Mouse (Mus musculus) kidney, adult 18-20 months (tissue): Measurements from ENCODE around the gene Tnxb.

ENCODE experiments used
- DNase-seq: peaks from one replicate; pipeline ENCODE4 v3.0.0; 2021

Tnxb gene

DNA sequence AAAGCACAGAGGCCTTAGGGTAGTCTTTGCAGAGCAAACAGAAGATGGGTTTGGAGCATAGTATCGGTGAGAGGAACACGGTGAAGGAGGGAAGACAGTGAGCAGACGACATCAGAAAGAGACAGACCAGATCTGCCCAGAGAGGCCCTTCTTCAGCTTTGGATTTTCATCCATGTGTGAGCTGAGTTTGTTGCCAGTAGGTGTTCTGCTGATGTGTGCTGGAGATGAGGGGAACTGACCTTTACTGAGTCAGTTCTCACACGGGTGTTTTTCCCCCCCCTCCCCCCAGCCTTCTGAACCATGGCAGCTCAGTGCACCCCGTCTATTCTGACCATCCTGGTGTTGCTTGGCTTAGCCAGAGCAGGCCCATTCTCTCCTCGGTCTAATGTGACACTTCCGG lies at the start of gene Tnxb:
Tnxb (plus strand) TSS at position 301 of the 400 bp plus-strand sequence.
- DNase-seq, result no peak

DNA sequence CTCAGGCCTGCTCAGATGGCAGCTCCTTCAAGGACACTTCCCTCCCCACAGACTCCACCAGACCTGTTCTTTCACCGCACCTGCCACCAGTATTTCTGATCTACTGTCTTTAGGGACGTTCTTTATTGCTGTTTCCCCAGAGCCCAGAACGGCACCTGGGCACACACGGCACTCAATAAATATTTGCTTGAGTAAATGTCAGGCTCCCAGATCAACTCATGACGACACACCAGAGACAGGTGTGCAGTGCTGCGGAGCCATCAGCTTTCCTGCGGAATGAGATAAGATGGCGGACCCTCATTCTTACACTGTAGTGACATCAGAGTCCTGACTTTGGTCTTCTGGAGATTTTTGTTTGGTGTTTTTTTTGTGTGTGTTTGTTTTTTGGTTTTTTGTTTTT lies 49.3 kb upstream of the Tnxb start:
- DNase-seq, result no peak

DNA sequence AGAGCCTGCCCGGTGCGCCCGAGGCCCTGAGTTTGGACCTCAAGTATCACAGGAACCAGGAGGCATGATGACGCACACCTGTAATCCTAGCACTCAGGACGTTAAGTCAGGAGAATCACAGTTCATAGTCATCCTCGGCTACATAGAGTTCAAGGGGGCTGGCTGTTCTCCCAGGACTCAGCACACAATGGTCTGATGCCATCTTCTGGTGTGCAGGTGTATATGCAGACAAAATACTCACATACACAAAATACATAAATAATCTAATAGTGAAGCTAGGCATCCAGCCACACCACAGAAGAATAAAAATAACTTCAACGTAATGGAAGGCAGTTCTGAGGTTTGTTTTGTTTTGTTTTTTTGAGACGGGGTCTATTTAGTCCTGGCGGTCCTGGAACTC lies 47.2 kb upstream of the Tnxb start:
- no peak for DNase-seq

DNA sequence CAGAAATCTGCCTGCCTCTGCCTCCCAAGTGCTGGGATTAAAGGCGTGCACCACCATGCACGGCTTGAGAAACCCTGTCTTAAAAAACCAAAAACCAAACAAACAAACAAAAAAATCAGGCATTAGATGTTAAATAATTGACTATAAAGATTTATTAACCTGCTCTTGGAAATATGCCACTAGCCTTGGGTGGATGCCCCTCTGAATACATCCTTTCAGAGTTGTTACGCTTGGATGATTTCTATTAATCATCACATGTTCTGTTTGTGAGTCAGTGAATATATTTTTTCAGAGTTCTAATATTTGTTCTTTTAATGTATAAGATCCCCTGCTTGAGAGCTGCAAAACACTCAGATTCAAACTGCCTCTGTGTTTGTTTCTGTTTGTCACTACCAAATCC lies 45.4 kb upstream of the Tnxb start:
- no peak for DNase-seq

DNA sequence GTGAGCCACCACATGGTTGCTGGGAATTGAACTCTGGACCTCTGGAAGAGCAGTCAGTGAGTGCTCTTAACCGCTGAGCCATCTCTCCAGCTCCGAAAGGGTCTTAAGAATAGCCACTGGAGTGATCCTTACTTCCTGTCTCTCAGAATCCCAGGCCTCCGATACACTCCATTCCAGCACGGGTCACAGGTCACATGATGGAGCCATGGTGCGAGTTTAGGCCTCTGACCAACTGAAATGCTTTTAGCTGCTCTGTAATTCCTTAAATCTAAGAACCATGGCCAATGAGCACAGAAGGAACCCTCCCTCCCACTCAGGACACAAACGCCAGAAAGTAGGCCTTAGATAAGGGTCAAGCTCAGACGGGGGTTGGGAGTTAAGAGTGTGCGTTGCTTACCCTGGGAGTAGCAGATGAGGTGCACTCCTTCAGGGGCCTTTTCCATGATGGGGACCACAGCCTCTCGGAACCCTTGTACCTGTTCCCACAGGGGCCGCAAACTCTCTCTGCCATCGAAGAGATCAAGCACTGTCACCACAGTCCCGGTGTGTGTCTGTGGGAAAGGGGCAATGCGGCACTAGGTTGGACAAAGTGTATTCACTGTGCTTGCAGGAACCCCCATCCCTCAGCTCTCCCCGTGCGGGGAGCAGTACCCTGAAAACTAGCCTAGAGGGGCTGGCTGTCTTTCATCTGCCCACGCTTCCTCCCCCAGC lies 44.1 kb upstream of the Tnxb start:
- DNase-seq, result no peak

DNA sequence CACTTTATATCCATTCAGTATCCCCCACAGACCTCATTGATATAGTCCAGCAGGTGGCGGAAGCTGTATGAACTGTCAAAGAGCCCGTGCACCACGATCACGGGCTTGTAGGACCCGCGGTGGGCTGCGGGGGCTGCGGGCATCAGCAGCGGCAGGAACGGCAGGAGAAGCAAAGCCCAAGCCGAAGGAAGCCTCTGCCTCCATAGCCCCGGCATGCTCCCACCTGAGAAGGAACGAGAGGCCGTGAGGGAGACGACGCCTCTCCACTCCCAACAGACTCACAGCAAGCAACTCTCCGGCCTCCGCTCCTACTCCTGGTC lies 43.6 kb upstream of the Tnxb start:
- no peak for DNase-seq

DNA sequence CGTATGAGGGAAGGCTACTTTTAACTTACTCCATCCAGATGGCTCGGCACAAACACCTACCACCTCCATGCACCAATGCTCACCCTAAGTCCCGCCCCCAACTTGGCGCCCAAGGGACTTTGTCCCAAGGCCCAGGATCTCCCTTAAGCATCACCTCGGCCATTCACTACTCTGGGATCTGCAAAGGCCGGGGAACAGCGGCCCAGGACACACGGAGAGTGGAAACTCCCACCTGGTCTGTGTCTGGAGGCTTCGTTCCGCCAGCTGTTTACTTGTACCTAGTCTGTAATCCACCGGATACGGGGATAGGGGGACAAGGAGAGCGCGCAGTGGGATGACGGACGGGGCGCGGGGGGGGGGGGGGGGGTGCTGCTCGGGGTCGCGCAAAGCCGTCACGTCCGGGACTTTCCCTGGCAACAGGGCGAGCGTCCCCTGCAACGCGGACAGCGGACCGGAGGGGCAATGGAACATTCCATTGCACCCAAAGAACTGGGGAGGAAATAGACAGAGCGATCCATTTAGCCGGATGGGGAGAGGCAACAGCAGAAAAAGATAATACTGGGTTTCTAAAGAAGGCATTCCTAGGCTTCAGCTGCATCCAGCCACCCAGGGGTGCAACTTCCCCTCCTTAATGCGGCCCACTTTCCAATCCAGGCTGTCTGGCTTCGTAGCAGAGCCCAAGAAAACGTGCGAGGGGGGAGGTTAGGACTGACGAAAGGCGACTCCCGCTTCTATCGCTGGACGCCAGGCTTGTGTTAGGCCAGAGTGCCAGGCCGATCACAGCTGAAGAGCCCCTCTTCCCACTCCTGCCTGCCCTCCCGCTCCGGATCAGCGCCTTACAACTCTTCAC lies 43.0 kb upstream of the Tnxb start:
- DNase-seq, result peak; percentile 91

DNA sequence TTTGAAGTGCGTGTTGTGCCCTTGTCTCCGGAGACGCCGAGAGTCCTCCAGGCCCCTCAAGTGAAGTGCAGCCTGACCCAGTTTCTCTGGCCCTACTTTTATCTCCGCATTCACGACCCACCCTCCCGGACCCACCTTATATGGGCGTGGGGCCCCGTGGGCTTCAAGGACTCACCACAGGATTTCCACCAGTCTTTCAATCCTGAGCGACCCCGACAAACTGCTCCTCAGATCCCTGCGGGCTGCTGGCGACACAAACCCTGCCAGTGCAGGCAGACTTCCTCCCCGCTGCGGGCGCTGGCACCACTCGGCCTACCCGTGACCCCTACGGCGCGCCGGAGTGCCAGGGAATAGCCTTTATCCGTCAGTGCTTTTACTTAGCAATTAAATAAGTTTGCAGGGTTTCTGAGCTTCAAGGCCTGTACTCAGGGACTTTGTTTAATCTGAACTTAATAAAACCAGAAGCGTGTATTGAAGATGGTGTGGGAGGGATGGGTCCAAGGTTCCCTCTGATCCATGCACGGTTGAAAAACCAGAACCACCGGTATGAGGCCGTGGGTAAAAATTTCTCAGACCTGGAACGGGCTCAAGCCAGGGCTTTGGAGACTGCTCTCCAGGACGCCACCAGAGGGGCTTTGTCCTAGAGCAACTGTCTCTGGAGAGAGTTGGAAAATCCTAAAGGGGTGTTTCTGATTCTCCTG lies 42.2 kb upstream of the Tnxb start, which contains the start of gene Ppt2:
Ppt2 (minus strand) TSS at position 568 of the 701 bp plus-strand sequence.
- peak; percentile 79 for DNase-seq

DNA sequence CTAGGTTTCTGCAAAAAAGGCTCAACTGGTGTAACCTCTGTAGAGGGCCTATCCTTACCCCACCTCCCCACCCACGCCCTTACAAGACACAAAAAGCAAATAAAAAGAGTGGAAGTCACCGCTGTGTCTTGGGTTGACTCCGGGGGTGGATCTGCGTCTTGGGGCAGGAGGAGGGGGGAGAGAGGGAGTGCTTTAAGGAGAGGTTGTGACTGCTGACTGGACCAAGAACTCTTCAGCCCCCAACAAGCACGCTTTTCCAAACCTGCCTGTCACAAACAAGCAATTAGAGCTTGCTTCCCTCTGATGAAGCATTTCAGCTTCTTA lies 41.7 kb upstream of the Tnxb start:
- DNase-seq, result no peak

DNA sequence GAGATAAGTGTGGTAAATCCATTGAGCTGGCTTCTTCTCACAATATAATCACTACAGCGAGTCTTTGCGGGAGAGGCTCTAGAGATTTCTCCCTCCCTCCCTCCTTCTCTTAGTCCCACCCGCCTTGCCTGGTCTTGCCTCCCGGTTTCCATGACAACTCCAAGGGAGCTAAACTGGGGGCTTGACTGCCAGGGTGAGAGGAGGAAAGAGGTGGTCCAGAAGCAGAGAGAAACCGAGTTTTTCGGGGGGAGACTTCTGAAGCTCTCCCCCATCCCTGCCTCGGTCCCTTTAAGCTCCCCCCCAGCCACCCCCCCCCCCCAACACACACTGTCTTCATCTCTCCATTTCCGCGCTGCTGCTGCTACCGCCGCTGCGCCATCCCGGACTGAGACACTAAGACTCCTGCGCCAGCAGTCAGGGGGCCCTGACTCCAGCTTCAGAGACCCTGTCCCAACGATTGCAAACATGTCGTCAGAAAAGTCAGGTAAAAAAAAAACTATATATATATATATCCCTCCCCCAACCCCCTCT lies 41.0 kb upstream of the Tnxb start, which contains the start of gene Prrt1:
Prrt1 (plus strand) TSS at position 313 of the 531 bp plus-strand sequence.
- no peak for DNase-seq

DNA sequence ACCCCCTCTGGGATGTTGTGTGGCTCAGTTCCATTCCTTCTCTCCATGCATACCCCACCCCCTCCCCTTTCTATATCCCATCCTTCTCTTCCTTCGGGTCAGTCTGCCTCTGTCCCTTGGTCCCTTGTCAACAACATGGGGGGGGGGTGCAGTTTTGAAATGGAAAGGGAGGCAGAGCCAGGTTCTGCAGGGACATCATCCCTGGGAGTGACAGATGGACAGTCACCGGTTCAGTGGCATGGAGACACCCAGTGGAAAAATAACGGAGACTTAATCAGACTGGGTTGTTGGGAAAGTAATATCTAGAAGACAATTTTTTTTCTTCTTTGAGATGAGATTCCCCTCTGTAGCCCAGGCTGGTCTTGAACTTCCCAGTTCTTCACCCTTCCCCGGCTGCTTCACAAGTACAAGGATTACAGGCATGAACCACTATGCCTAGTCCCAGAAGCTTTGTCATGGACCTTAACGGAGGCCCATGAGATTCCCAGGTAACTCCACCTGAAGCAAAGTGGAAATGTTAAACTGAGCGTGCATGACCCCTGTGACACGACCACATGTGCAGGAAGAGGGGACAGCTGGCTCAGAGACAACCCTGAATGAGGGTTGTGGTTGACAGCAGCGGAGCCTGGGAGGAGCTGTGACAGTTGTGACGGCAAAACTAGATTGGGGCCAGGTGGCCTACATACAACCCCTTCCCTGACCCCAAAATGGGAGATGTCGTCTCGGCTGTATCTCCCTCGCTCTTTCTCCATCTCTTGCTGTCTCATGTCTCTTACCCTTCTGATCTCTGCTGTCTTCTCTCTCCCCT lies 40.3 kb upstream of the Tnxb start:
- DNase-seq, result no peak

DNA sequence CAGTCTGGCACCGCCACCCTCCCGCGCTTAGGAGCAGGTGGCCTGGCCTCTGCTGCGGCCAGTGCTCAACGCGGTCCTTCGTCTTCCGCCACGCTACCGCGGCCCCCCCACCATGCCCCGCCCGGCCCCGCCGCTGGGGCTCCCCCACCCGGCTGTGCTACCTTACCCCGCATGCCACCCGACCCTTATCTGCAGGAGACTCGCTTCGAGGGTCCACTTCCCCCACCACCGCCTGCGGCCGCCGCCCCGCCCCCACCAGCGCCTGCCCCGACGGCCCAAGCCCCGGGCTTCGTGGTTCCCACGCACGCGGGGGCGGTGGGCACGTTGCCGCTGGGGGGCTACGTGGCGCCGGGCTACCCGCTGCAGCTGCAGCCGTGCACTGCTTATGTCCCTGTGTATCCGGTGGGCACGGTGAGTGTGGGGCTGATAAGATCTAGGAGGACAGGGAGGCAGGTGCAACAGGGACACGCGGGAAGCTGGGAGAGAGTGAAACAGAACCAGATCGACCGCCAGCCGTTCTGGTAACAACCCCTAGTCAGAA lies 39.5 kb upstream of the Tnxb start:
- DNase-seq, result no peak

DNA sequence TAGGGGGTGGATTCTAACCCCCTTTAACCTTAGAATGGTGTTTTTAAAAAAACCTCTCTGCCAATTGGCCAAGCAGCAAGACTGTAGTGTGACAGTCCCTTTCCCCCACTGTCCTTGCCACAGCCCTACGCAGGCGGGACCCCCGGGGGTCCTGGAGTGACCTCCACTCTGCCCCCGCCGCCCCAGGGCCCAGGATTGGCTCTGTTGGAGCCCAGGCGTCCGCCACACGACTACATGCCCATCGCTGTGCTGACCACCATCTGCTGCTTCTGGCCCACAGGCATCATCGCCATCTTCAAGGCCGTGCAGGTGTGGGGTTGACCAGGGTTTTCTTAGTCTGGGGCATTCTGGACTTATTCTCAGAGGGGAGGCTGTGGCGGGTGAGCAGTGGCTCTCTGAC lies 38.7 kb upstream of the Tnxb start:
- DNase-seq, result no peak

DNA sequence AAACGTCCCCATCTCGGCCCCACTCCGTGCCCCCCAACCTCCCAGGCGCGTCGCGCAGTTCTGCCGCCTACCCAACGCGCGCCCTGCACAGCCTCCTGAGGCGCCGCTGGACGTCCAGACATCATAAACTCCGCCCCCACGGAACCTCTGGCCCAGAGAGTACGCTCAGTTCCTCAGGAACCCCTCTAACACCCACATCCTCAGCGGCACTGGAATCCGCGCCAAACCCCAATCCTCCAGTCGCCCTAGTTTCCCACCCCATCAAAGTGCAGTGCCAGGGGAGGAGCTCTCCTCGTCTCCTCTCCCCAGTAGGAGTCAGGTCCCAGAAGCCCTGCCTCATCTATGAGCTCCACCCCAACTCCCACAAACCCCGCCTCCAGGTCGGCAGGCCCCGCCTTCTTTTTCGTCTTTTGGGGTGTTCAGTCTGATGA lies 38.1 kb upstream of the Tnxb start:
- DNase-seq, result peak; percentile 90

DNA sequence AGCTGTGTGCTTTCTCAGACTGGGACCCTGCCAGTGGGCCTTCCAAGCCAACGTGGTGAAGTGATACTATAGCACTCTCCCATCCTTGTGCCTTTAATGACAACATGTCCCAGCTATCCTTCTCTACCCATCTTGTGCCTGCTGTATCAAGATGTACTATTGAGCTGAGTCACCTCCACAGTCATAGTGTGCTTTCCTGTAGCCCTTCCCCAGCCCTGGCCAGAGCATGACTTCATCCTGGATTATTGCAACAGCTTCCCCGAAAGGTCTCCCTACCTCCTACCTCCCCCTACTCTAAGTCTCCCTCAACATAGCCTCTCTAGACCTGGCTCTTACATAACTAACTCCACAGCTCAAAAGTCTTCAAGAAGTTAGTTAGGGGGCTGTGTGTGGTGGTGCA lies 34.7 kb upstream of the Tnxb start:
- no peak for DNase-seq

DNA sequence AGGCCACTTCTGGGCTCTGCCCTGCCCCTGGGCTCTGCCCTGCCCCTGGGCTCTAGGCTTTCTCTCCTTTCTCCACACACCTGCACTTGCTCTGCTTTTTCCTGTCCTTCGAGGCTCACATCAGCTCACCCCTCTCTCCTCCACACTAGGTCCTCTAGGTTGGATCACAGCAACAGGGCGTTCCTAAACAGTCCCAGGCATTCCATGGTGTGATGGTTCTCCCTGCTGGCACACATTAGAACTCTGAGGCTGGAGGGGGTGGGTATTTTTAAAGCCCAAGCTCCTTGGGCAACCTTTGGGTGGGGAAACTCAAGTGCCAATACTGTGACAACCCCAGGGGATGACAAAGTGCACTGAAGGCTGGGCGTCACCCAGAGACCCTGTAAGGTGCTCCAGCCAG lies 32.9 kb upstream of the Tnxb start:
- no peak for DNase-seq

DNA sequence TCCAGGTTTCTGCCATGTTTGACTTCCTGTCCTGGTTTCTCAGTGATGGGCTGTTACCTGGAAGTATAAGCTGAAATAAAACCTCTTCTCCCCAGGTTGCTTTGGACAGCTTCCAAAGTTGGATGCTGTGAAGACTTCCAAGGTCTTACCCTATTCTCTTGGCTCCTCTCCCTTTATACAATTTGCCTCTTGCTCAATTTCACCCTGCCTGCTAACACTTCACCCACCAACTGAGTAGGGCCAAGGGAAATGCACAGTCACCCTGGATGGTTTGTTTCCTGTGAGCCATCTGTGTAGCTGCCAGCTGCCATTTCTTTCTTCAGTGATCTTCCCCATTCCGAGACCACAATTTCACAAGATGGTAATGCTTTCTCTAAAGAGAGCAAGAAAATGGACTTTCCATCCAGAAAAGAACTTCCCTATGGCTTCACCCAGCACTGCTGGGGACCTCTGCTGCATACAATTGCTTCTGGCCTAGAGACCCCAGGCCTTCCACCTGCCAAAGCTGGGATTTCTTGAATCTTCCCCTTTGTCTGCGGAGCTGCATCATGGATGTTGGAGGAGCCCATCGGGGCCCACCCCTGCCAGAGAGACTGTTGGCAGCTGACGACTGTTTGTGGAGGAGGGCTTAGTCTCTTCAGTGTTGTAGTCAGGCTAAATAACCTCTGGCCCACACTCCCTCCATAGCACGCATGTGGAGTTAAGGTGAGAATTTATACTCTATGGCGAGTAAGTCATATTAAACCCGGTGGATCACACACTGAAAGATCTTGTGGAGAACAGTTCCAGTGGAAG lies 30.7 kb upstream of the Tnxb start:
- no peak for DNase-seq

DNA sequence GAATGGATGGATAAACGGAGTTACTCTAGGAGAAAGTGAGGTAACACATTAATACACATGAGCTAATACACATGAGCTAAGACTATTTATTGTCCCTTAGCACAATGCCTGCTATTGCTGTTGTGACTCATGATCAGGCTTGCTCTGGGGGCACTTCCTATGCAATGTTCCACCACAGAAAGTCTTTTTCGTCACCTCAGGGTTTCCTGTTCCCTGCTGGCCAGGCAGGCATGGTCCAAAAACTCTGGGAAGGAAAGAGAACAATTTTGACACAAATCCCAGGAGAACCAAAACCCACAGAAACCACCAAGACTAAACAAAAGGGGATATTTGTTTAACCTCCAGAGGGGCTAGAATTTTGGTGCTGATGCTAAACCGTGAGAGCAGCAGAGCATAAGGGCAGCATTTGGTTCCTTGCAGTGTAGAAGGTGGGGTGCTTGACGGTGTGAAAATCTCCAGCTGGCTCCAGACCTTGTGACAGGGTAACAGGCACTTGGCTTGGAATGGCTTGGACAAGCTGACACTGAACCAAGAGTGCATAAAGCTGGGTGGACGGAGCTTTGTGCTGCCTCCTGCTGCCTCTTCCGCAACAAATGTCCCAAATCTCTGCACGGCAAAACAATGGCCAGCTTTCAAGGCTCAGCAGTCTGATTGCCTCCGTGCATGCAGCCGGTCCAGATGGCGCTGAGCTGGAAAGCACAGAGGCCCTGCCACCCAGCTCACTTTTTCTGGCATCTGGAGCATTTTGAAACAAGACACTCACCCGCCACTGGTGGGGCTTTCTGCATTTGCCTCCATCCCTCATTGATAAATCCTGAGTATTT lies 29.3 kb upstream of the Tnxb start:
- DNase-seq, result peak; percentile 36

DNA sequence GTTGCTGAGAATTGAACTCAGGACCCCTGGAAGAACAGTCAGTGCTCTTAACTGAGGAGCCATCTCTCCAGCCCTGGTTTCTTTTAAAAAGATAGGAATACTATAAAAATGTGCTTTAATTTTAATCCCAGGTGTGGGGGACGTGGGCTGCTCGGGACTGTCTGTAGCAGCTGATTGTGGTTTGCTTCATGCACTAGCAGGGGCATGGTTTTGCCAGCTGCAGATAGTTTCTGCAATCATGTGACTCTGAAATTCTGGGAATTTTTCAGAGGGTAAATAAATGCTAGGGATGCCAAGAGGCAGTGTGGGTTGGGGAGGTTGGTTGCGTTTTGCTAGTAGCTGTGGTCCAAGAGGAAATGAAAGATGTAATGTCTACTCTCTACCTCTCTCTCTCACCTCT lies 28.4 kb upstream of the Tnxb start:
- DNase-seq, result no peak

DNA sequence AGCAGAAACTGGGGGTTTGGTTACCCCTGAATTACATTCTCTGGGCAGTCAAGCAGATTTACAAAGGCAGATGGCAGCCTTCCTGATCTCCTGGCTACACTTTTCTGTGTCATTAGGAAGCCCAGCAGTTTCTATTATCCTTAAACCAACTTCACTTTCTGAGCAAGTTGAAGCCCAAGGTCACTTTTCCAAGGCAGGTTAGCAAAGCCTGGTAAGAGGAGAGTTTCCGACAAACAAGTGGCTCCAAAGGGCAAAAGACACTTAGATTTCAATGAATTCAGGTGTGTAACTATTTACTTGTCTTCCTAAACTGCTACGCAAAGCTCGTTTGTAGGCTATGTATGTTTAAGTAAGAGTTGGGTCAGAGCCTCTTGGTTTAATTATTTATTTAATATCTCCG lies 27.0 kb upstream of the Tnxb start:
- no peak for DNase-seq

DNA sequence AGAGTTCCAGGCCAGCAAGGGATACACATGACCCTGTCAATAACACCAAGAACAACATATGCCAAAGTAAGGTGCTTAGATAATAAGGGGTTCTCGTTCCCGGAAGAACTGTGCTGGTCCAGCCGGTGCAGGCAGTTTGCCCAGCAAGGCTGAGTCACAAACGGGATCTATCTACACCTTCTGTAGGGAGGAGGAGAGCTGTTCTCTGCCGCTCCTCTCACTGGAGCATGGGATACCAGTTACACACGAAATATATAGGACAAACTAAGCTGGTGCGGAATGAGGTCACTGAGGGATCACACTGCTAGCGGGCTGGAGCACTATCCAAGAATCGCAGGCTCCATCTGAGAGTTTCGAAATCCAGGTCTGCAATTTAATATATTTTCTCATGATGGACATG lies 26.4 kb upstream of the Tnxb start:
- peak; percentile 18 for DNase-seq
